Mouse (Mus musculus) layer of hippocampus, adult 2 months (tissue): ENCODE measurements at regions not wholly inside any gene's neighbourhood (a gene's known extent, or its start where the extent isn't known, plus 50 kb on each side); places are given as distances from the start of the nearest gene placed in this dataset.

Experiments
- DNase-seq, 2 experiments: peaks; one replicate each; pipeline ENCODE4 v3.0.0; 2022; ENCODE audit warnings: low spot score in 2 of 2
- H3K27ac ChIP-seq: fragments of 200-600 bp; 2 replicates; pipeline ENCODE4 v1.8.1; 2022
- H3K4me3 ChIP-seq: fragments of 200-600 bp; 2 replicates; pipeline ENCODE4 v1.8.1; 2022; ENCODE audit warnings: mild to moderate bottlenecking
- CTCF ChIP-seq: fragments of 200-600 bp; conservative IDR thresholded peaks from 2 replicates; pipeline ENCODE4 v1.8.1; 2022; ENCODE audit warnings: antibody characterized with exemption, mild to moderate bottlenecking, moderate library complexity

DNA sequence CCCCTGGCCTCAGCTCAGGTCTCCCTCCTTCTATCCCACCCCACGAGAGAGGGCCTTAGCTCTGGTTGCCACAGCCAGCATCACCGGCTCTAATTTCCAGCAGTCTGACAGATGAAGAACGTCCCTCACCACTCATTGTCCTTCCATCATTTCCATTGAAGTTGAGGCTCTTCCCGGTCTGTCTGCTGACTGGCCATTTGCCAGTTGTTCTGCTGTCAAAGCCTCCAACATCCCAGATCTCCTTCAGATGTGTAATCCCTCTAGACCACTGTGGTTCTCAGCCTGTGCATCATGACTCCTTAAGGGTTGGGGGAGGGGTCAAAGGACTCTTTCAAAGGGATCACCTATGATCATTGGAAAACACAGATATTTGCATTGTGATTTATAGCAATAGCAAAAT, 181.6 kb downstream of the Rplp1 start:
- no peak for DNase-seq
- no peak overlapping the region for H3K27ac ChIP-seq
- no peak for TF ChIP-seq CTCF
- no peak overlapping the region for H3K4me3 ChIP-seq

DNA sequence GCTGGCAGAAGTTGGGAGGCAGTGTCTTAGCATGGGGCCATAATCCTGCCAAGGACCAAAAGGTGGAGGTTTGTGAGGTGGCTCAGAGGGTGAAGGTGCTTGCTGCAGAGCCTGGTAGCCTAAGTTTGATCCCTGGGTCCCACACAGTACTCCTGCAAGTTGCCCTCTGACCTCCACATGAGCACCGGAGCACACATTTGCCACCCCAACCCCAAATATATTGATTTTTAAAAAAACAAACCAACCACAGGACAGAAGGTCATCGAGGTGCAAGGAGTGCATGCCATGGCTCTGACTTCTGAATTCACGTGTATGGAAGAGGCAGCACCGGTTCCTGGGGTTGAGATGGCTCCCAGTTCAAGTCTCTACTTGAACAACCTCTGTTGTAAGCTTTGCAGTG, 186.2 kb downstream of the Rplp1 start:
- no peak for DNase-seq
- no peak for TF ChIP-seq CTCF
- Histone ChIP-seq H3K4me3 (no peak overlapping the region), H3K27ac (no peak overlapping the region)

- TF ChIP-seq CTCF, result no peak
- Histone ChIP-seq H3K4me3 (no peak overlapping the region), H3K27ac (no peak overlapping the region)
- no peak for DNase-seq
Observed at GRCm38 (mm10) chr9:61727651-61728050, 186.7 kb downstream of the Rplp1 start.

- Histone ChIP-seq H3K27ac (no peak overlapping the region), H3K4me3 (no peak overlapping the region)
- no peak for DNase-seq
- TF ChIP-seq CTCF, result no peak
Observed at GRCm38 (mm10) chr9:61724070-61724469, 190.3 kb downstream of the Rplp1 start.

DNA sequence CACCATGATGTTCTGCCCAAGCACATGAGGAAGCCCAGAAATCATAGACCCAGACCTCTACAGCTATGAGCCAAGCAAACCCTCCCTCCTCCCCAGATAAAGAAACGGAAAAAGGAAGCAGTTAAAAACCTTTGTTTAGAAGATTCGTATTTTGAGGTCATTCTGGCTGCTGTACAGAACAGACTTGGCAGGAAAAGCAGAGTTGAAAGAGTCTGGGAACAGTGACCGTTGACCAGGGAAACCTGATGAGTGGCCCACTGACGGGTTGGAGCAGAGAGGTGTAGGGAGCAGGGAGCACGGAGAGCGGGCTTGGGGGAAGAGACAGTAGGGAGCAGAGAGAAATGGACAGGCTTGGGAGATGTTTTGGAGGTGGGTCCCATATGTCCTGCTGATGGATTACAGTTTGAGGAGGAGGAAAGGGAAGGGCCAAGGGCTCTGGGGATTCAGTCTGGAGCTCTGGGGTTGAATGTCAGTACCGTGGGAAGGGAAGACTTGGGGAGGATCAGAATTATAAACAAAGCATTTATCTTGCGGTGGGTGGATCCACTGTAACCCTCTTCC, 191.2 kb downstream of the Rplp1 start:
- no peak for TF ChIP-seq CTCF
- no peak for DNase-seq
- no peak overlapping the region for H3K27ac ChIP-seq
- no peak overlapping the region for H3K4me3 ChIP-seq

GRCm38 (mm10) chr9:61721851-61722250, 192.5 kb downstream of the Rplp1 start:
- no peak overlapping the region for H3K4me3 ChIP-seq
- H3K27ac ChIP-seq, result no peak overlapping the region
- TF ChIP-seq CTCF, result no peak
- DNase-seq, result no peak

- TF ChIP-seq CTCF, result no peak
- no peak overlapping the region for H3K4me3 ChIP-seq
- no peak for DNase-seq
- H3K27ac ChIP-seq, result no peak overlapping the region
Observed at GRCm38 (mm10) chr9:61721071-61721470, 193.3 kb downstream of the Rplp1 start.

GRCm38 (mm10) chr9:61720206-61720605, 194.1 kb downstream of the Rplp1 start:
- Histone ChIP-seq H3K27ac (no peak overlapping the region), H3K4me3 (no peak overlapping the region)
- TF ChIP-seq CTCF, result no peak
- DNase-seq, result no peak

DNA sequence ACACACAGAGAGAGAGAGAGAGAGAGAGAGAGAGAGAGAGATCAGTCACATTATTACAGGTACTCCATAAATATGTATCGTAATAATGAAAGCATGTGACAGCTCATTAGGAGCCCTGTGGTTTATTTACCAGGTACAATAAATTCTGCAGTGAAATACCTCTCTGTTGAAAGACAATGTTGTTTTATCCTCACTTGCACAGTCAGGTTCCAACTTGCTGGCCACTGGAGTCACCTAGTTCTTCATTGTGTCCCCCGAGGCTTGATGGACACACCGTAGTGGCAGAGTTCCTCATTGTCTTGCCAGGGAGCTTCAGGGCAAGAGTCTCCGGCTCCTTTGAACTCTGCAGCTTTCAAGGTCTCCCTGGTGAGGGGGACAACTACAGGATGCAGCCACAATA, 197.6 kb downstream of the Rplp1 start:
- no peak for DNase-seq
- Histone ChIP-seq H3K27ac (no peak overlapping the region), H3K4me3 (no peak overlapping the region)
- TF ChIP-seq CTCF, result no peak

DNA sequence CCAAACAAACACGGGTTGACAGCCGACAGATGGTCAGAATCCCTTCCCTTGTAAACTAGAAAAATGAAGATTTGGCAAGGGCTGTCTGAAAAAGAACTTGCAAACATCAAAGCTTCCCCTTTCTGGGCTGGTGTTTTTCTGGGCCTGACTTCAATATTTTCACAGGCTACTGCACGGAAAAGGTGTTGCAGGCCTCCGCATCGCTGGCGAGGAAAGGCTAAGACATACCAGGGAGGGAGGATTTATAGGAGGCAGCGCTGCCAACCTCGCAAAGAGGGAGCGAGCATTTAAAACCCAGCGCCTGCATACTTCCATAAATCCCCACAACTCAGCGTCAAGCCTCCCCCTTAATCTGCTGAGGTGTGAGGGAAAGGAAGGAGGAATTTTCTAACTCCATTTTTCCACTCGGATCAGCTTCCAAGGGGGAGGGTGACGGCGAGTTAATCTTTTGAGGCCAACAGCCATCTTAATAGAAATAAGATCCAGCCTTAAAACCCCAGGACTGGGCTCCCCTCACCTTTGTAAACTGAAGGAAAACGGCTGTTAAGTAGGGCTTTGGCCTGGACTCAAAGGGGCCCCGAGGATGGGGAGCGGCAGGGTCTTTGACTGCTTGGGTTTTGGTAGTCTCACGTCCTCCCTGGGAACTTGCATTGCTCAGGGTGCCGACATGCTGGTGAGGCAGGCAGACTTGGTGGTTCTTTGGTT, 199.9 kb downstream of the Rplp1 start:
- no peak overlapping the region for H3K4me3 ChIP-seq
- no peak overlapping the region for H3K27ac ChIP-seq
- DNase-seq, result peak in 1 of 2 experiments; percentile 35
- TF ChIP-seq CTCF, result no peak

DNA sequence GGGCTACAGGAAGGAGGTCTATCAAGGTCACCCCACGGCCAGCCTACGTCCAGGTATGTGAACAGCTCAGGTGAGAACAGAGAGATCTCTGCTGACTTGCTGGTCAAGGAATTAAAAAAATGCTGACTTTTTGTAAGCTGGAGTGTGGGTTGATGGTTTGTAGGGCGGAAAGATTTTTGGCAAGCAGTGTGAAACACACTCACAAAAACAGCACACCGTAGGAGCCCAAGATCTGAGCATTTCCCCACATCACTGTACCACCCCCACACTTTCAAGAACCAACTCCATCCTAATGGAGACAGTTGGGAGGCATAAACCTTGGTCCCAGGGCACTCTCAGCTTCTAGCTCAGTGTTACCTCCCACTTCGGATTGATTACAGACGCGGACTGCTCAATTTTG, 200.5 kb downstream of the Rplp1 start:
- Histone ChIP-seq H3K4me3 (no peak overlapping the region), H3K27ac (no peak overlapping the region)
- no peak for DNase-seq
- no peak for TF ChIP-seq CTCF

- TF ChIP-seq CTCF, result no peak
- no peak for DNase-seq
- Histone ChIP-seq H3K4me3 (no peak overlapping the region), H3K27ac (no peak overlapping the region)
Observed at GRCm38 (mm10) chr9:61711296-61711695, 203.0 kb downstream of the Rplp1 start.

- no peak overlapping the region for H3K4me3 ChIP-seq
- H3K27ac ChIP-seq, result no peak overlapping the region
- TF ChIP-seq CTCF, result no peak
- no peak for DNase-seq
Observed at GRCm38 (mm10) chr9:61707875-61708274, 206.5 kb downstream of the Rplp1 start.

GRCm38 (mm10) chr9:61707296-61707695, 207.0 kb downstream of the Rplp1 start:
- no peak overlapping the region for H3K27ac ChIP-seq
- no peak overlapping the region for H3K4me3 ChIP-seq
- DNase-seq, result no peak
- TF ChIP-seq CTCF, result no peak
